Mouse (Mus musculus): ENCODE measurements around the gene Plcl2. TPM values are rescaled to one million over a fixed set of nuclear protein-coding genes. Genes with fewer than 3 reads are reported as not detected.
"Not testable (repeated sequence)": the region's sequence is repeated elsewhere in the genome, so short reads cannot be mapped to it uniquely, and the experiment has no call there.

Gene Plcl2
- polyA plus RNA-seq, 1 experiment from 2014 or later, result 11.6 TPM

GRCm38 (mm10) chr17:50557566-50558238 is 48.5 kb downstream of the Plcl2 start:
- Histone ChIP-seq H3K27me3 (no peaks in the 10 kb centered on the region), H3K9me3 (no peaks in the 10 kb centered on the region), H3K4me2 (replicated peaks) (no peak overlapping the region), H3K4me3 (no peak overlapping the region), H3K27ac (replicated peaks) (no peak overlapping the region), H3K4me1 (no peaks in the 10 kb centered on the region), H3K9ac (replicated peaks) (no peak overlapping the region), H3K36me3 (no peaks in the 10 kb centered on the region)
- 68% methylated on average over 12 of the region's 12 CpGs for WGBS
- no peak; the same call in 1 of the 2 replicates for ATAC-seq (replicated peaks)

GRCm38 (mm10) chr17:50558239-50558625 is 49.0 kb downstream of the Plcl2 start:
- Histone ChIP-seq H3K27ac (replicated peaks) (no peak overlapping the region), H3K4me1 (no peaks in the 10 kb centered on the region), H3K36me3 (no peaks in the 10 kb centered on the region), H3K9me3 (no peaks in the 10 kb centered on the region), H3K9ac (replicated peaks) (no peak overlapping the region), H3K4me3 (no peak overlapping the region), H3K27me3 (no peaks in the 10 kb centered on the region), H3K4me2 (replicated peaks) (no peak overlapping the region)
- WGBS, result 78% methylated on average over 4 of the region's 4 CpGs
- ATAC-seq (replicated peaks), result no peak

GRCm38 (mm10) chr17:50565376-50566123 is 56.3 kb downstream of the Plcl2 start:
- Histone ChIP-seq H3K27me3 (no peaks in the 10 kb centered on the region), H3K4me2 (replicated peaks) (no peak overlapping the region), H3K4me1 (peaks cover 10% of the 10 kb centered on the region), H3K9me3 (no peaks in the 10 kb centered on the region), H3K4me3 (no peak overlapping the region), H3K9ac (replicated peaks) (no peak overlapping the region), H3K36me3 (no peaks in the 10 kb centered on the region), H3K27ac (replicated peaks) (no peak overlapping the region)
- 26% methylated on average over 8 of the region's 8 CpGs for WGBS
- ATAC-seq (replicated peaks), result no peak; the same call in 1 of the 2 replicates

GRCm38 (mm10) chr17:50568846-50569245 is 59.6 kb downstream of the Plcl2 start:
- H3K36me3 ChIP-seq, result no peaks in the 10 kb centered on the region
- H3K4me2 ChIP-seq (replicated peaks), result no peak overlapping the region
- no peaks in the 10 kb centered on the region for H3K27me3 ChIP-seq
- no peak for ATAC-seq (replicated peaks)
- H3K27ac ChIP-seq (replicated peaks), result no peak overlapping the region
- WGBS, result 81% methylated on average over 2 of the region's 2 CpGs
- peaks cover 10% of the 10 kb centered on the region for H3K4me1 ChIP-seq
- no peak overlapping the region for H3K4me3 ChIP-seq
- H3K9ac ChIP-seq (replicated peaks), result no peak overlapping the region
- H3K9me3 ChIP-seq, result no peaks in the 10 kb centered on the region

GRCm38 (mm10) chr17:50570228-50570627 is 61.0 kb downstream of the Plcl2 start:
- ATAC-seq (replicated peaks); H3K36me3 ChIP-seq; H3K9ac ChIP-seq (replicated peaks); H3K27me3 ChIP-seq; H3K4me3 ChIP-seq; H3K4me2 ChIP-seq (replicated peaks); H3K27ac ChIP-seq (replicated peaks); H3K9me3 ChIP-seq: not testable (repeated sequence)
- peaks cover 10% of the 10 kb centered on the region for H3K4me1 ChIP-seq
- 95% methylated on average over 5 of the region's 5 CpGs for WGBS

- 77% methylated on average over 5 of the region's 5 CpGs for WGBS
- Histone ChIP-seq H3K9me3 (no peaks in the 10 kb centered on the region), H3K36me3 (no peaks in the 10 kb centered on the region), H3K4me1 (peaks cover 4% of the 10 kb centered on the region), H3K4me3 (no peak overlapping the region), H3K27me3 (no peaks in the 10 kb centered on the region), H3K9ac (replicated peaks) (no peak overlapping the region), H3K4me2 (replicated peaks) (no peak overlapping the region), H3K27ac (replicated peaks) (no peak overlapping the region)
- no peak for ATAC-seq (replicated peaks)
Measured at GRCm38 (mm10) chr17:50570681-50571398, 61.6 kb downstream of the Plcl2 start.

GRCm38 (mm10) chr17:50574161-50574560 is 65.0 kb downstream of the Plcl2 start:
- Histone ChIP-seq H3K27me3 (no peaks in the 10 kb centered on the region), H3K27ac (replicated peaks) (no peak overlapping the region), H3K9me3 (no peaks in the 10 kb centered on the region), H3K4me3 (no peak overlapping the region), H3K4me1 (no peaks in the 10 kb centered on the region), H3K4me2 (replicated peaks) (no peak overlapping the region), H3K36me3 (no peaks in the 10 kb centered on the region), H3K9ac (replicated peaks) (no peak overlapping the region)
- WGBS, result 89% methylated on average over 12 of the region's 12 CpGs
- ATAC-seq (replicated peaks), result no peak

- Histone ChIP-seq H3K4me1 (no peaks in the 10 kb centered on the region), H3K9ac (replicated peaks) (no peak overlapping the region), H3K27me3 (no peaks in the 10 kb centered on the region), H3K9me3 (no peaks in the 10 kb centered on the region), H3K4me2 (replicated peaks) (no peak overlapping the region), H3K4me3 (no peak overlapping the region), H3K27ac (replicated peaks) (no peak overlapping the region), H3K36me3 (no peaks in the 10 kb centered on the region)
- ATAC-seq (replicated peaks), result no peak
- 89% methylated on average over 3 of the region's 3 CpGs for WGBS
Measured at GRCm38 (mm10) chr17:50580416-50580815, 71.2 kb downstream of the Plcl2 start.

GRCm38 (mm10) chr17:50586834-50587233 is 77.6 kb downstream of the Plcl2 start:
- Histone ChIP-seq H3K27me3 (no peaks in the 10 kb centered on the region), H3K4me3 (no peak overlapping the region), H3K9ac (replicated peaks) (no peak overlapping the region), H3K27ac (replicated peaks) (no peak overlapping the region), H3K4me2 (replicated peaks) (no peak overlapping the region), H3K4me1 (no peaks in the 10 kb centered on the region), H3K9me3 (no peaks in the 10 kb centered on the region), H3K36me3 (no peaks in the 10 kb centered on the region)
- 85% methylated on average over 5 of the region's 5 CpGs for WGBS
- ATAC-seq (replicated peaks), result no peak

- 70% methylated on average over 3 of the region's 3 CpGs for WGBS
- ATAC-seq (replicated peaks), result no peak
Measured at GRCm38 (mm10) chr17:50587941-50588340, 78.7 kb downstream of the Plcl2 start.

GRCm38 (mm10) chr17:50600178-50600577 is 91.0 kb downstream of the Plcl2 start:
- WGBS, result 76% methylated on average over 6 of the region's 6 CpGs
- Histone ChIP-seq H3K27ac (replicated peaks) (no peak overlapping the region), H3K4me2 (replicated peaks) (no peak overlapping the region), H3K4me3 (no peak overlapping the region), H3K4me1 (peaks cover 4% of the 10 kb centered on the region; the same call in 1 of the 2 replicates), H3K9ac (replicated peaks) (no peak overlapping the region), H3K27me3 (no peaks in the 10 kb centered on the region), H3K36me3 (no peaks in the 10 kb centered on the region), H3K9me3 (no peaks in the 10 kb centered on the region)
- ATAC-seq (replicated peaks), result no peak

More at GRCm38 (mm10) chr17:50587941-50588340, 78.7 kb downstream of the Plcl2 start:
- Histone ChIP-seq H3K36me3 (no peaks in the 10 kb centered on the region), H3K27ac (replicated peaks) (no peak overlapping the region), H3K4me3 (no peak overlapping the region), H3K27me3 (no peaks in the 10 kb centered on the region), H3K9me3 (no peaks in the 10 kb centered on the region), H3K9ac (replicated peaks) (no peak overlapping the region), H3K4me1 (no peaks in the 10 kb centered on the region), H3K4me2 (replicated peaks) (no peak overlapping the region)

GRCm38 (mm10) chr17:50600696-50601095 is 91.5 kb downstream of the Plcl2 start:
- no peak overlapping the region for H3K4me3 ChIP-seq
- no peaks in the 10 kb centered on the region for H3K27me3 ChIP-seq
- no peaks in the 10 kb centered on the region for H3K36me3 ChIP-seq
- no peak overlapping the region for H3K9ac ChIP-seq (replicated peaks)
- ATAC-seq (replicated peaks), result no peak
- peaks cover 4% of the 10 kb centered on the region; the same call in 1 of the 2 replicates for H3K4me1 ChIP-seq
- no peak overlapping the region for H3K4me2 ChIP-seq (replicated peaks)
- 94% methylated on average over 1 of the region's 1 CpGs for WGBS
- H3K27ac ChIP-seq (replicated peaks), result no peak overlapping the region
- no peaks in the 10 kb centered on the region for H3K9me3 ChIP-seq

All from forebrain, embryonic 15.5 days (tissue).